Mouse (Mus musculus) myocyte (in vitro differentiated cells): ENCODE measurements at regions not wholly inside any gene's neighbourhood (a gene's known extent, or its start where the extent isn't known, plus 50 kb on each side); places are given as distances from the start of the nearest gene placed in this dataset.

ENCODE experiments used
- H3K27me3 ChIP-seq: one replicate; pipeline ENCODE4 v1.6.1; 2011; ENCODE audit not compliant: control insufficient read depth, insufficient read depth, insufficient read length
- H3K36me3 ChIP-seq: one replicate; pipeline ENCODE4 v1.6.1; 2011; ENCODE audit not compliant: control insufficient read depth, insufficient read depth
- H3K4me2 ChIP-seq: one replicate; pipeline ENCODE4 v1.6.1; 2011; ENCODE audit warnings: low read depth, control low read depth
- H3K4me3 ChIP-seq: one replicate; pipeline ENCODE4 v1.5.1; 2011; ENCODE audit warnings: mild to moderate bottlenecking, control low read depth, moderate library complexity
- H3K79me2 ChIP-seq: one replicate; pipeline ENCODE4 v1.6.1; 2011; ENCODE audit not compliant: control insufficient read depth, insufficient read depth
- H3ac ChIP-seq: one replicate; pipeline ENCODE4 v1.6.1; 2011; ENCODE audit not compliant: control insufficient read depth, insufficient read length
- CEBPB ChIP-seq: IDR thresholded peaks from 2 replicates; pipeline ENCODE4 v1.6.1; 2011; ENCODE audit warnings: mild to moderate bottlenecking, moderate library complexity; ENCODE audit not compliant: poor library complexity, insufficient read depth, severe bottlenecking
- E2F4 ChIP-seq: IDR thresholded peaks from one replicate; pipeline ENCODE4 v1.6.1; 2011; ENCODE audit warnings: mild to moderate bottlenecking, control low read depth, moderate library complexity; ENCODE audit not compliant: insufficient read depth
- MAX ChIP-seq: IDR thresholded peaks from one replicate; pipeline ENCODE4 v1.6.1; 2011; ENCODE audit warnings: low read depth, mild to moderate bottlenecking, control low read depth
- MYOD1 ChIP-seq, 3 experiments: IDR thresholded peaks; one replicate each; pipeline ENCODE4 v1.6.1; 2011; ENCODE audit warnings: control low read depth in 2 of 3, low read depth in 2 of 3, mild to moderate bottlenecking in 2 of 3, moderate library complexity in 1 of 3; ENCODE audit not compliant: insufficient read length in 2 of 3, control insufficient read depth in 1 of 3
- MYOG ChIP-seq, 3 experiments: IDR thresholded peaks; one replicate each; pipeline ENCODE4 v1.6.1; 2011; ENCODE audit warnings: control low read depth in 2 of 3, low read depth in 2 of 3, mild to moderate bottlenecking in 2 of 3; ENCODE audit not compliant: insufficient read length in 2 of 3, control insufficient read depth in 1 of 3, insufficient read depth in 1 of 3
- POLR2A ChIP-seq: IDR thresholded peaks from one replicate; pipeline ENCODE4 v1.6.1; 2011; ENCODE audit warnings: low read depth, mild to moderate bottlenecking, control low read depth, moderate library complexity; ENCODE audit not compliant: insufficient read length
- POLR2AphosphoS2 ChIP-seq: IDR thresholded peaks from one replicate; pipeline ENCODE4 v1.6.1; 2011; ENCODE audit warnings: low read depth, control low read depth; ENCODE audit not compliant: insufficient read length
- REST ChIP-seq: IDR thresholded peaks from one replicate; pipeline ENCODE4 v1.6.1; 2011; ENCODE audit warnings: mild to moderate bottlenecking, control low read depth, moderate library complexity; ENCODE audit not compliant: insufficient read depth, insufficient read length
- SRF ChIP-seq: IDR thresholded peaks from one replicate; pipeline ENCODE4 v1.6.1; 2011; ENCODE audit warnings: low read depth; ENCODE audit not compliant: control insufficient read depth, insufficient read length
- TCF12 ChIP-seq: IDR thresholded peaks from one replicate; pipeline ENCODE4 v1.6.1; 2011; ENCODE audit warnings: mild to moderate bottlenecking, control low read depth; ENCODE audit not compliant: poor library complexity, insufficient read depth, severe bottlenecking
- TCF3 ChIP-seq: IDR thresholded peaks from one replicate; pipeline ENCODE4 v1.6.1; 2011; ENCODE audit warnings: low read depth, control low read depth; ENCODE audit not compliant: insufficient read length
- USF1 ChIP-seq: IDR thresholded peaks from one replicate; pipeline ENCODE4 v1.6.1; 2011; ENCODE audit warnings: low read depth, mild to moderate bottlenecking, control low read depth, moderate library complexity

- H3K4me3 ChIP-seq = no peak overlapping the region
- H3K79me2 ChIP-seq = no peaks in the 10 kb centered on the region
- no peak overlapping the region for H3ac ChIP-seq
Observed at GRCm38 (mm10) chr10:67713098-67713497, 164.3 kb upstream of the Ado start.

GRCm38 (mm10) chr10:67712665-67713064, 163.9 kb upstream of the Ado start:
- Histone ChIP-seq H3K36me3 (no peaks in the 10 kb centered on the region), H3K27me3 (no peaks in the 10 kb centered on the region), H3K79me2 (no peaks in the 10 kb centered on the region), H3K4me3 (no peak overlapping the region), H3ac (no peak overlapping the region), H3K4me2 (no peak overlapping the region)
- TF ChIP-seq TCF3 (no peak), USF1 (no peak), MYOD1 (IDR thresholded peaks at IDR 0.05; ENCODE audit: control insufficient read depth in 1 of 3, insufficient read length in 2 of 3, low read depth in 2 of 3) (no peak), CEBPB (no peak), REST (no peak), POLR2AphosphoS2 (no peak), MAX (no peak), SRF (no peak), POLR2A (no peak), E2F4 (no peak), MYOG (IDR thresholded peaks at IDR 0.05; ENCODE audit: control insufficient read depth in 1 of 3, insufficient read depth in 1 of 3, insufficient read length in 2 of 3, low read depth in 2 of 3) (no peak), TCF12 (no peak)

More at GRCm38 (mm10) chr10:67713098-67713497, 164.3 kb upstream of the Ado start:
- Histone ChIP-seq H3K36me3 (no peaks in the 10 kb centered on the region), H3K4me2 (no peak overlapping the region), H3K27me3 (no peaks in the 10 kb centered on the region)
- TF ChIP-seq MAX (no peak), MYOD1 (IDR thresholded peaks at IDR 0.05; ENCODE audit: control insufficient read depth in 1 of 3, insufficient read length in 2 of 3, low read depth in 2 of 3) (no peak), REST (no peak), TCF12 (no peak), SRF (no peak), MYOG (IDR thresholded peaks at IDR 0.05; ENCODE audit: control insufficient read depth in 1 of 3, insufficient read depth in 1 of 3, insufficient read length in 2 of 3, low read depth in 2 of 3) (no peak), POLR2AphosphoS2 (no peak), E2F4 (no peak), TCF3 (no peak), USF1 (no peak), CEBPB (no peak), POLR2A (no peak)

- TF ChIP-seq MYOD1 (IDR thresholded peaks at IDR 0.05; ENCODE audit: control insufficient read depth in 1 of 3, insufficient read length in 2 of 3, low read depth in 2 of 3) (no peak), USF1 (no peak), E2F4 (no peak), TCF12 (no peak), SRF (no peak), POLR2A (no peak), CEBPB (no peak), MAX (no peak), POLR2AphosphoS2 (no peak), REST (no peak), TCF3 (no peak), MYOG (IDR thresholded peaks at IDR 0.05; ENCODE audit: control insufficient read depth in 1 of 3, insufficient read depth in 1 of 3, insufficient read length in 2 of 3, low read depth in 2 of 3) (no peak)
- Histone ChIP-seq H3K4me2 (no peak overlapping the region), H3K27me3 (no peaks in the 10 kb centered on the region), H3K79me2 (no peaks in the 10 kb centered on the region), H3K36me3 (no peaks in the 10 kb centered on the region), H3K4me3 (no peak overlapping the region), H3ac (no peak overlapping the region)
Observed at GRCm38 (mm10) chr10:67711961-67712360, 163.2 kb upstream of the Ado start.

GRCm38 (mm10) chr10:67706436-67706835, 157.7 kb upstream of the Ado start:
- Histone ChIP-seq H3K79me2 (no peaks in the 10 kb centered on the region), H3K27me3 (no peaks in the 10 kb centered on the region), H3K4me3 (no peak overlapping the region), H3K36me3 (no peaks in the 10 kb centered on the region), H3K4me2 (no peak overlapping the region), H3ac (no peak overlapping the region)
- TF ChIP-seq POLR2A (no peak), TCF3 (no peak)

GRCm38 (mm10) chr10:67702783-67703455, 154.2 kb upstream of the Ado start:
- TF ChIP-seq E2F4 (no peak), USF1 (no peak)
- Histone ChIP-seq H3K79me2 (no peaks in the 10 kb centered on the region), H3K4me2 (no peak overlapping the region), H3K27me3 (no peaks in the 10 kb centered on the region), H3ac (no peak overlapping the region), H3K4me3 (no peak overlapping the region), H3K36me3 (no peaks in the 10 kb centered on the region)
